Mouse (Mus musculus): Measurements from ENCODE around the gene Zfpl1.

GRCm38 (mm10) chr19:6076564-6077393 is 8.0 kb downstream of the Zfpl1 start, which contains the start of gene Vps51:
- TF ChIP-seq CTCF (IDR thresholded peaks at IDR 0.05; ENCODE audit: low read depth) = no peak
- TF ChIP-seq EP300 (IDR thresholded peaks at IDR 0.05; ENCODE audit: low read depth) = peak; percentile 40; the same call in 1 of the 2 replicates

Data from heart, postnatal 0 days (tissue).